Mouse (Mus musculus) kidney, adult 18-20 months (tissue): ENCODE results near the gene Col8a2.
A peak's percentile ranks its signal among the peaks of the same experiment; 100 is the strongest.

ENCODE experiments used
- DNase-seq: peaks from one replicate; pipeline ENCODE4 v3.0.0; 2021

Gene Col8a2

DNA sequence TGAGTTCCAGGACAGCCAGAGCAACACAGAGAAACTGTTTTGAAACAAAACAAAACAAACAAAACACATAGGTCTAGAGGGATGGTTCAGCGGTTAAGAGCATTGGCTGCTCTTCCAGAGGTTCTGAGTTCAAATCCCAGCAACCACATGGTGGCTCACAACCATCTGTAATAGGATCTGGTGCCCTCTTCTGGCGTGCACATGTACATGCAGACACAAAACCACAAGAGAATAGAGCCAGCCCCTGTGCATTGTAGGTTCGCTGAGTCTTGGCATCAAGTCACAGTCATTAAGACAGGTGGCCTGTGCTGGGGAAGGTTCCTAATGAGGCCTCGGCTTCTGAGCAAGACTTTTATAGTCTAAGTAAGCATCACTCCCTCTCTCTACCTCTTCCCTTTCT lies 17.3 kb downstream of the Col8a2 start:
- no peak for DNase-seq

DNA sequence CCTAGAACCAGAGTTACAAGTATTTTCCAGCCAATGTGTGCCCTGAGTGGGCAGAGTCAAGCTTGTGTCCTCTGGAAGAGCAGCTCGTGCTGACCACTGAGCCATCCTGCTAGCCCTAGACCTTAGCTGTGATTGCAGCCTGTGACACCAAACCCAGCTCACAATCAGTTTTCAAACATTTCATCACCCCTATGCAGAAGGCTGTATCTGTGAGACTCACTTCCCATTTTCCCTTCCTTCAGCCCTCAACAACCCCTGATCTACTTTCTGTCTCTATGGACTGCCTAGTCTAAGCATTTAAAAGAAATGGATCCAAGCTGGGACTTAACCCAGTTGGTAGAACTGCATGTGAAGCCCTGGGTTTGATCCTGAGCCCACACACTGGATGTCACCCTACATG lies 18.8 kb downstream of the Col8a2 start:
- DNase-seq, result no peak

DNA sequence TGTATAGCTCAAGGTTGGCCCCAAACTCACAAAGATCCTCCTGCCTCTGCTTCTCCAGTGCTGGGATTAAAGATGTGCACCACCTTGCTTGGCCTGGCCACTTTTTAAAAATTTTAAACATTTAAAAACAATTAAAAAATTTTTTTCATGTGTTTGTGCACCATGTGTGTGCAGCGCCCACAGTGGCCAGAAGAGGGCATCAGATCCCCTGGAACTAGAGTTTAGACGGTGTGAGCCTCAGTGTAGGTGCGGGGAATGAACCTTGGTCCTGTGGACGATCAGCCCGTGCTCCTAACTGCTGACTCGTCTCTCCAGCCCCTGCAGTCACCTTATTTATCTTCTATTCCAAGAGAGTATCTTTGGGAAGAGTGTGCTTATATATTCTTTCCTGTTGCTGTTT lies 19.5 kb downstream of the Col8a2 start:
- no peak for DNase-seq

DNA sequence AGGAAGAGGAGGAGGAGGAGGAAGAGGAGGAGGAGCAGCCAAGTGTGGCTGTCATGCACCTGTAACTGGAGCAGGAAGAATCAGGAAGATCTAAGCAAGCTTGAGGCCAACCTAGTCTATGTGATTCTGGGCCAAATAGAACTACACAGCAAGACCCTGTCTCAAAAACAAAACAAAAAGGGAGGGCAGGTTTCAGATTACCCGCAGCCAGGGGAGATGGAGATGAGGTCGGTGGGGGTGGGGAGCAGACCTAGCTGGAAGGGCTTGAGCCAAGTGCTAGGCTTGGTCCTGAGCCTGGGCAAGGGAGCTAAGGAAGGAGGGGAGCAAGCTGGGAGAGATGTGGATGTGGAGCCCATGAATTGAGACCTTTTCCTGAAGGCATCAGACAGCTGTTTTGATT lies 20.2 kb downstream of the Col8a2 start:
- DNase-seq, result no peak

DNA sequence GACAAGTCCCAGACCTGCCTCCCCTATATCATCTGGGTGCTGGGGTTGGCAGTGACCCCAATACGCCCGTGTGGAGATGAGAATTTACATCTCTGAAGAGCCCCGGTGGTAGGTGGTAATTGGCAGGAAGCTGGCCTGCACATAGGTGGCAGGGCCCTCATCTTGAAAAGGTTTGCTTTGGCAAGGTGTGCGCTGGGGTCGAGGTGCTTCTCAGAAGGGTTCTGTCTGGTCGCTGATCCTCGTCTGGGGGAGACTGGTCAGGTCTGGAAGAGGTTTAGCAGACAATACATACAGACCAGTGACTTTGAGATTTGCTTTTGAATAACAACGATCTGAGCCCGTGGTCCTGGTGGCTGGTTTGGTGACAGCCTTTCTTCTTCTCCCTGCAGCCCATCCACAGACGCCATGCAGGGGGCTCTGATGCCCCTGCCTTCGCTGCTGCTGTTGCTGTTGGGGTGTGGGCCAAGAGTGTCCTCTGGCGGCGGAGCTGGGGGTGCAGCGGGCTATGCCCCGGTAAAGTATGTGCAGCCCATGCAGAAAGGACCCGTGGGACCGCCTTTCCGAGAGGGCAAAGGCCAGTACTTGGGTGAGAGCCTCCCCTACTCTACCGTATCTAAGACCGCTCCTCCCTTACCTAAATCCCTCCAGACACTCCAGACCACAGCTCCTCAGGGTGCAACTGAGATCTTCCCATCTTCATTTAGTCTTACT lies 22.8 kb downstream of the Col8a2 start:
- DNase-seq, result no peak

DNA sequence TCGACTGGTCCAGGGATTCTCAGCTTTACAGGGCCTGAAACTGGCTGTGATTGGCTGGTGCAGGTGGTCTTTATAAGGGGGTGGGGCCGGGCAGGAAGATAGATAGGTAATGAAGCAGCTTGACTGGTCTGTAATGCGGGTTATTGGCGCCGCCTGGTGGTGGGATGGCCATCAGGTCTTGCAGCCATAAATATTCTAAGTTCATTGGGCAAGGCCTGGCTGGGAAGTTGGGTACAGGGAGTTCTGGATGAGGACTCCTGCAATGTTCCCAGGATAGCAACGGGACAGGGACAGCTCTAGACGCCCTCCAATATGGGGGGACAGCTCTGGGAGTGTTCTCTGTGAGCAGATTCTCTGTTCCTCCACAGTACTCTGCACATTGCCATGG lies 23.3 kb downstream of the Col8a2 start:
- peak; percentile 89 for DNase-seq

DNA sequence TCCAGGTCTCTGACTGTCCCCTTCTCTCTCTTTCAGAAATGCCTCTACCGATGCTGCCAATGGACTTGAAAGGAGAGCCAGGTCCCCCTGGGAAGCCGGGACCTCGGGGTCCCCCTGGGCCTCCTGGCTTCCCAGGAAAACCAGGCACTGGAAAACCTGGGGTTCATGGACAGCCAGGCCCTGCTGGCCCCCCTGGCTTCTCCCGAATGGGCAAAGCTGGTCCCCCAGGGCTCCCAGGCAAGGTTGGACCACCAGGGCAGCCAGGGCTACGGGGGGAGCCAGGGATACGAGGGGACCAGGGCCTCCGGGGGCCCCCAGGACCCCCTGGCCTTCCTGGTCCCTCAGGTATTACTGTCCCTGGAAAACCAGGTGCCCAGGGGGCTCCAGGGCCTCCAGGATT lies 23.8 kb downstream of the Col8a2 start:
- DNase-seq, result no peak

DNA sequence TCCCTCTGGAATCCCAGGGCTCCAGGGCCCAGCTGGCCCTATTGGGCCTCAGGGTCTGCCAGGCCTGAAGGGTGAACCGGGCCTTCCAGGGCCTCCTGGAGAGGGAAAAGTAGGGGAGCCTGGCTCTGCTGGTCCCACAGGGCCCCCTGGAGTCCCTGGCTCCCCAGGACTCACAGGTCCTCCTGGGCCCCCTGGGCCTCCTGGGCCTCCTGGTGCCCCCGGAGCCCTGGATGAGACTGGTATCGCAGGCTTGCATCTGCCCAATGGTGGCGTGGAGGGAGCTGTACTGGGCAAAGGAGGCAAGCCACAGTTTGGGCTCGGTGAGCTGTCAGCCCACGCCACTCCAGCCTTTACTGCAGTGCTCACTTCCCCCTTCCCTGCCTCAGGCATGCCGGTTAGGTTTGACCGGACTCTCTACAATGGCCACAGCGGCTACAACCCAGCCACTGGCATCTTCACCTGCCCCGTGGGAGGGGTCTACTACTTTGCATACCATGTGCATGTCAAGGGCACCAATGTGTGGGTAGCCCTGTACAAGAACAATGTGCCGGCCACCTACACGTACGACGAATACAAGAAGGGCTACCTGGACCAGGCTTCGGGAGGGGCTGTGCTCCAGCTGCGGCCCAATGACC lies 25.1 kb downstream of the Col8a2 start:
- no peak for DNase-seq

DNA sequence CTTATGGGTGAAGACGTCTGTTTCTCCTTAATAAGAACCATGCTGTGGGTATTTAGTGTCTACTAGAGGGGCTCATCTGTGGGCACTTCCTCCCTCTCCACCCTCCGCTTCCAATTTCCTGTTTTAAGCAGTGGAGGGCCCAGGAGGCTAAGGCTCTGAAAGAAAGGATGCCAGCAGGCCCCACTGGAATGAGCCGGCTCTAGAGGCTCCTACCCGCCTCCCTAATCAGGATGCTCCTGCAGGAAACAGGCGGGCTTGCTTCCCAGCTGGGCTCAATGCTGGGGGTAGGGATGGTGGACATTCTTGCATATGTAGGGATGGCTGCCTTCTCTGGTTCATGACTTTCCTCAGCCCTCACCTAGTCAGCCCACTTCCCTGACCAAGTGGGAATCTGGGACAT lies 26.6 kb downstream of the Col8a2 start:
- no peak for DNase-seq

DNA sequence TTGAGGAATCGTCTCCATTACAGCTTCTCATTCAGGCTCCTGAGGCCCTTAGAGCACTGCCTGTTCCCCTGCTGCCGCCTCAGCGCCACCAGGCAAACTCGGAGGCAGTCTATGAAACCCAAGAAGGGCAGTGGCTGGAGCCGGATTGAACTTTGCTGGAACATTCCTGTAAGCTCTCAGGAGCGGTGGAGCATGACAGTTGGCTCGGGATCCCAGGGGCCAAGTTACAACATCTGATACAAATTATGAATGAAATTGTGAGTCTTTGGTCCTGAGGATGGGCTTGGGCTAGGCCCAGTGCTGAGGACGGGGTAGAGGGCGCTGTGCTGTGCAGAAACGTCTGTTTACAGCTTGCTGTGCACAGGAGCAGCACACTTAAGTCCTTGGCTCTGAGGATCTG lies 27.8 kb downstream of the Col8a2 start:
- DNase-seq, result peak; percentile 64

DNA sequence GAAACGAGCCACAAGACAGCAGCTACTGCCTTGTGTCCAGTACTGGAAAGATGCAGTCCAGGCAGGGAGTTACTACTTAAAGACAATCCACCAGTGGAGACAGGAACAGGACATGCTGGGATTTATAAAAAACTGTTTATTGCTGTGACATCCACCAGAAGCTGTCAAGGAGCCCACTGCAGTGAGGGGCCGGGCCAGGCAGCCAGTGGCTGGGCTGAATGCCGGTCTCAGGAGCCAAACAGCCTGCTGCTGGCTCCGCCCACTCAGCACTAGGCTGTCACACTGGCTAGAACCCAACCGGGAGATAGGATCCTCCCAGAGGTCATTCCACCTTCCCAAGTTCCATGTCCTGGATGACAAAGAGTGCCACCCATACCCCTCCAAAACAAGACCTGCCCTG lies 29.3 kb downstream of the Col8a2 start:
- peak; percentile 45 for DNase-seq

DNA sequence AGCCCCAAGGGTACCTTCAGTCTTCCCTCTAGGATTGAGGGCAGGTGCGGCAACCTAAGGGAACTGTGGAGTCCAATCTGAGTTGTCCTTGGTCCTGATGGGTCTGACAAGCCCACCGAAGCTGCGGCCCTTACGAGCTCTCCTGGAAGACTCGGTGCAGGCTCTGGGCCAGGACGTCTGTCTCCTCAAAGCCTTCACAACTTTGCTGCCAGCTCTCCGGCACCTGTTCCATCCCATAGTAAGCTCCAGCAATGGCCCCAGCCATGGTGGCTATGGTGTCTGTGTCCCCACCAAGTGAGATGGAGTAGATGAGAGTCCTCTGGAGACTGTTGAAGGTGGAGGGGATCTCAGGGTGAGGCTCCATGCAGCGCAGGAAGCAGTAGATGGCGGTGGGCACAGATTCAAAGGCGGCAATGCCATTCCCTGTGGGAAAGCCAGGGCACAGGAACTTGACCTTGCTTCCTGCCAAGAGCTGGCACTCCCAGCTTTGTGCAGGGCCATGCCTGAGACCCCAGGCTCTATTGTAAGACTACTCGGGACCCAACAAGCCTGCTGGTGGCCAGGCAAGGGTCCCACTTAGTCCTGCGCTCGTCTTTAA lies 29.9 kb downstream of the Col8a2 start:
- no peak for DNase-seq

DNA sequence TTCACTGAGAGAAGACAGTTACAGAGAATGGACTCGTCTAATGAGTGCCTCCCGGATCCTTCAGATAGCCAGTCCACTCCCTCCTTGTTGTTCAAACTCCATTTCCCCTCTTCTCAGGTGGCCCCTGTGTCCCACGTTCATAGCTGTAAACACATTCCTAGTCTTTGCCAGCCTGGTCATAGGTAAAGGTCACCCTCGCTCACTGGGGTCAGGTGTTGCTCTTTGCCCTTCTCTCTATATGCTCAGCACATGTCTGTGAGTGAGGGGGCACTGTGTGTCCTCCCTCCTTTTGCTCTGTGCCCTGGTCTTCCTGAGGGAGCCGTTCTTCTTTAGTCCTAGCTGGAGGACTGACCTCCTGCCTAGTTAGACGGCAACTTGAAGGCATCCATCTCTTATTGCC lies 33.2 kb downstream of the Col8a2 start:
- no peak for DNase-seq

DNA sequence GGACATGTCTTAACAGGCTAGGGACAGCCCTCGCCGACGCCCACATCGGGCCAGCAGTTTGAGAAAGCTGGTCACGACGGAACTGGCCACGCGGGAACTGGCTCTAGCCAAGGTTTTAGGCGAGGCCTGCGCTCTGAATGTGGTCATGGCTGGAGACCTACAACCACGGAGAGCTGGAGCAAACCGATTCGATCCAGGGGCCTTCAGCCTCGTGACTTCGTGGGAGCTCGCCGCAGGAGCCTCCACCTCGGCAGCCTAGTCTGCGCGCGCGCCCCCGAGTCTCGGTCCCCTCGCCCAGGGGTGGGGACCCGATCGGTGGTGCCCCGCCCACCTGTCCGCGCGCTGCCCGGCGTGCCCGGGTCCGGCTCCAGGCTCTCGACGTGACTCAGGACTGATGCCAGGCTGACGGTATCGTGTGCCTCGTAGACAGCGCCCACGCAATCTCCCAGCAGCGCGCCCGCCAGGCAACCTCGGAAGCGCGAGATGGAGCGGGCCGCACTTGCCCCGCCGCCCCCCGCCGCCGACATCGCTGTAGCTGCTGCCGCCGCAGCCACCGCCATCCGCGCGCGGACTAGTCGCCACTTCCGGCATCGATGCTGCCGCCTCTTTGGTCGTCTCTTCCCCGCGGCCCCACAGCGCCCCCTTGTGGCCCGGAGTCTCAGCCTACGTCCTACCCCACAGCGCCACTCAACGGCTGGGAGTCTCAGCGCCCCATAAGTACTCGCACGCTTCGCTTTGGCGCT lies 34.7 kb downstream of the Col8a2 start, which contains the start of gene Adprhl2:
TSS of gene Adprhl2 (minus strand) at position 593 of the 743 bp plus-strand sequence.
- peak; percentile 99 for DNase-seq

DNA sequence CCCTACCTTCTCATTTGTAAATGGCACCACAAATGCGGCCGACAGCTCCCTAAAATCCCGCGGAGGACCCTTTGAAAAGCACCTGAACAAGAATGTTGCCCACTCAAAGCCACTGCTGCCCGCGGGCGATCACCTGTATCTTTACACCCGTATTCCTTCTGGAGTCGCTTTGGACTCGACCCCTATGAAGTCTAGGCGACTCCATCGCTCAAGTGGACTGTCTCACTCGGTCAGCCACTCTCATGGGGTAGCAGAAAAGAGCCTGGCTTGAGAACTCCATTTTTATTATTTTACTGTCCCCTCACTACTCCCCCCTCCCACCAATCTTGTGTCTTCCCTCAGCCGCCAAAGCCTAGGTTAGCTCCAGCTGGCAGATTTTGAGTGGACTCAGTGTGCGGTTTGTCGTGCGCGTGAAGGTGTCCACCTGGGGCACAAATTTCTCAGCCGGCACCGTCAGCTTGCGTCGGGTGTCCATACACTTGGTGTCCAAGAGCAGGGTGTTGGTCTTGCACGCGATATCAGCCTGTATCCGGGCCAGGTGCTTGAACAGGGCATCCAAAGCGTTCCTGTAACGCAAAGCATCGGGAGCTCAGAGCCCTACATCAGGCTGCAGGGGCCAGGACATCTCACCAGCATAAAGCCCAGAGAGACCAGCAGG lies 35.4 kb downstream of the Col8a2 start:
- DNase-seq, result no peak

DNA sequence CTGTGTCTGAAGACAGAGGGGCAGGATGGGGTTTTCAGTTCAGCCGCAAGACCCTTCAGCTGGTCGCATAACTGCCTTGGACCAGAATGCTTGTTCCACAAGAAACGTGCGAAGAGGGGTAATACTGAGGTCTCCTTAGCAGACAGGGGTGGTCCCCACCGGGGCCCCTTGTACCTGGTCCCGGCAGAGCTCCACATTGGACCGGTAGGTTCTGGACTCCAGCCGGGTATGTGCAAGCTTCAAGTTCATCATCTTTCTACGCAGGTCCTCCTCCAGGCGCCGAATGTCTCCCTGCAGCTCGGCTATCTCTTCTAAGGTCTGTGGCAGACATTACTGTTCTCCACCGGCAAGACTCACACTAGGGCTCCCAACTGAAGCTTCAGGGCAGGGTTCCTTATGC lies 36.1 kb downstream of the Col8a2 start:
- no peak for DNase-seq

DNA sequence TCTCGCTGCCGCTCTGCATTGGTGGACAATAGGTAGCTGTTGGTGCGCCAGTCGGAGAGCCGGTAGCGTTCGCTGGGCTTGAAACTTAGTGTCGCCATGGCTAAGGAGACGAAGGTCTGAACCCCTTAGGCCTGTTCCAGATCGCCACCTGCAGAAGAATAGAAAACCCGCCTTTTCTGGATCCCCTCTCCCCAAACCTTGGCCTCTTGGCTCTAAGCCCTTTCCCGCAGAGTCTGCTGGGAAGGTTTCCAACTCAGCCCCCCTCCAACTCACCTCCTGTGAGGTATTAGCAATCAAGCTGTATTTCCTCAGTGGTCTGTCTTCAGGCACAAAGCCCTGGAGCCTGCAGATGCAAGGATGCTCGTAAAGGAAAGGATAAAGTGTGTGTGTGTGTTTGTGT lies 38.3 kb downstream of the Col8a2 start:
- no peak for DNase-seq

DNA sequence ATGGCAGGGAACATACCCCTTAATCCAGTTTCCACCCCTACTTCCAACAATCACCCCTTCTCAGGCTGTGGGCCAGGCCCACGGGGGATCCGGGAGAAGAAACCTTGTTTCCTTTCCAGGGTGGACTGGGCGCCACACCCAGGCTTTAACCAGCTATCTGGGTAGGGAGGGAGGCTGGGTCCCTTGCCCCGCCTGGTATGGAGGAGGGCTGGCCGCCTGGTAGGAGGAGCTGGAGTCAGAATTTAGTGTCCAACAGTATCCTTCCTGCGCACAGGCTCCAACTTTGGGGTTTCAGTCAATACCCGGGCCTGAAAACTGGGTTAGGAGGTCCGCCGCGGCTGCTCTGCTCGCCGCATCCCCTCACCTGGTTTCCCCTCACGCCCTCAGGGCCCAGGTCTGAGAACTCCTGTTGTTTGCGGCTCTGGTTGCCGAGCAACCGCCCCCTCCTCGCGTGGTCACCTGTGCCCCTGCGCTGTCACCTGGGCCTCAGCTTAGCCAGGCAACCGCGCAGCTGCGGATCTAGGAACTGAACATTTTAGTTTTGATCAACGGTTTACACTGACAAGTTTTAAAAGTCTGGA lies 38.8 kb downstream of the Col8a2 start, which contains the start of gene Tekt2:
TSS of gene Tekt2 (minus strand) at position 408 of the 581 bp plus-strand sequence.
- no peak for DNase-seq

DNA sequence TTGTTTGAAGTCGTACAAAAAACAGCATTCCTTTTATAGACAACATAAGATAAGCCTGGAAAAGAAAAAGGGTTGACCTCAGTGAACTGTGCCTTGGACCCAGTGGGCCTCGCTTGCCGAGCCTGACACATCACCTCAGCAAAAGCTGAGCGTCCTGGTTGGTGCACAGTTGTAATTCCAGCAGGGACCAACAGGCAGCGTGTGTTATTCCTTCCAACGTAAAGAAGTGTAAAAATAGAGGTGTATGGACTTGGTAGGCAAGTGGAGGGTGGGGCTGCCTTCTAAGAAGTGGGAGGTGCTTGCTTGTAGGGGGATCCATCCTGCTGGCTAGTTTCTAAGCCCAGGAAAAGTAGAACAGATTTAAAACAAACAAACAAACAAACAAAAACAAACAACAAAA lies 39.4 kb downstream of the Col8a2 start:
- DNase-seq, result no peak

DNA sequence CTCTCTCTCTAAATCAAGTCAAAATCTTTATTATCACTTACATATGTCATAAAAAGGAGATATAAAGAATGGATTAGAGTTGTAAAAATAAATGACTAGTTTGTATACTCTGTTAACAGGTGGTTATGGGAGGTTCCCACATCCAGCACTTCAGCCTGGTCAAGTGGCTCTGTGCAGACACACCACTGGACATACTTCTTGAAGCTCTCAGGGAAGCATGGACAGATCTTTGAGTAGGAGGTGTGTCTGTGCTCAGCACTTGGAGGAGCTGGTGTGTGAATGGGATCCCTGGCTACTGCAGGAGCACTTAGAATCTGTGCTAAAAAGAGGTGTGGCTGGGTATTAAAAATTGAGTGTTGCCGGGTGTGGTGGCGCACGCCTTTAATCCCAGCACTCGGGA lies 43.7 kb downstream of the Col8a2 start:
- DNase-seq, result no peak

DNA sequence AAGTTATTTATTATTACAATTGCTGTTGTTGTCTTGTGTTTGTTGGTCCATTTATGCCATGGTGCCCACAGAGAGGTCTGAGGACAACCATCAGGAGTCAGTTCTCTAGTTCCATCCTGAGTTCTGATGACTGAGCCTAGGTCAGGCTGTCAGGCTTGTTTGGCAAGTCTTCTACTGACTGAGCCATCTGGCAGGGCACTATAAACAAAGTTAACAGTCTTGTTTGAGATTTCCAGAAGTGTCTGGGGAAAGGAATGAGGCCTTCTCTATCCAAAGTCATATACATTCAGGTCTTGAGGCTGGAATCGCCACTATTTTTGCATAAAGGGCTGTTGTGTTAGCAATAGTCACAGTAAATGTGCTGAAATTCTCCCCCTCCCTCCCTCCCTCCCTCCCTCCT lies 45.2 kb downstream of the Col8a2 start:
- DNase-seq, result no peak

DNA sequence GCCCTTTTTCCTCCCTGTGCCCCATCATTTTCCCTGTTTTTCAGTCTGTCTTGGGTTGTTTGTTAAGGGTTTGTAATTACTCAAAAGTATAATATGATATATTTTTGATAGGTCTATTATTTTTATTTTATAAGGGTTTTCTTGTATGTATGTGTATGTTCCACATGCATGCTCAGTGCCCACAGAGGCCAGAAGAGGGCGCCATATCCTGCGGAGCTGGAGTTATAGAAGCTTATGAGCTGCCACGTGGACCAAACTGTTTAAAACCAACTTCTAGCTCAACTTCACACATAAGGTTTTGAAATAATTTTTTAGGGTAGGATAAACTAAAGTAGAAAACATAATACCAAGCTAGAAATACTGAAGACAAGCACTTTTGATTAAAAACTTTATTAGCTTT lies 45.8 kb downstream of the Col8a2 start:
- no peak for DNase-seq

DNA sequence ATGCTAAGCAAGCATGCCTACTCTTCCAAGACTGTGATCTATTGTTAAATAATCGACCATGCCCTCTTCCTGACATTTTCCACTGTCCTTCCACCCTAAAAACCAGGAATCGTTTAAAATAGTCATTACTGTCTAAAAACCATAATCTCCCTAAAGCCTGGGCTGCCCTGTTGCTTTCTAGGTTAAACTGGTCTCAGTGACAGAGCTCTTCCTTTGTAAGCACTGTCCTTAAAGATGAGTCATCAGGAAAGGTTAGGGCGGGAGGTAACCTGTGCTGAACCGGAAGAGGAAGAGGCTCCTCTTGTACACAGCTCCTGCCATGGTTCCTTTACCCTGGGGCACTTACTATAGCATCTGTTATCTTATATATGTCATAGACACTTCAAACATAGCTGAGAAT lies 52.9 kb downstream of the Col8a2 start:
- no peak for DNase-seq
